Mouse (Mus musculus) midbrain, embryonic 15.5 days (tissue): Measurements from ENCODE around the gene Fgfr3. TPM values are rescaled to one million over a fixed set of nuclear protein-coding genes. Genes with fewer than 3 reads are reported as not detected.
A peak's percentile ranks its signal among the peaks of the same experiment; 100 is the strongest.

ENCODE experiments used
- ATAC-seq: fragments of 200-750 bp; cut with Nextera tagmentation; replicated peaks from 2 replicates; pipeline ENCODE4 v1.8.0; 2017; ENCODE audit warnings: moderate TSS enrichment
- H3K27ac ChIP-seq: fragments of 300-500 bp; sonication (generic); 2 replicates; pipeline ENCODE4 v1.5.1; 2015; ENCODE audit warnings: mild to moderate bottlenecking, inconsistent platforms
- H3K27me3 ChIP-seq: fragments of 300-500 bp; sonication (generic); replicated peaks from 2 replicates; pipeline ENCODE4 v1.6.1; 2015; ENCODE audit warnings: inconsistent platforms
- H3K36me3 ChIP-seq: fragments of 300-500 bp; sonication (generic); replicated peaks from 2 replicates; pipeline ENCODE4 v1.6.1; 2015; ENCODE audit warnings: inconsistent platforms
- H3K4me1 ChIP-seq: fragments of 300-500 bp; sonication (generic); 2 replicates; pipeline ENCODE4 v1.6.1; 2015; ENCODE audit warnings: inconsistent platforms
- H3K4me2 ChIP-seq: fragments of 300-500 bp; sonication (generic); 2 replicates; pipeline ENCODE4 v1.6.1; 2015; ENCODE audit warnings: inconsistent platforms, mild to moderate bottlenecking, moderate library complexity
- H3K4me3 ChIP-seq: fragments of 300-500 bp; sonication (generic); 2 replicates; pipeline ENCODE4 v1.5.1; 2015; ENCODE audit warnings: mild to moderate bottlenecking, inconsistent platforms
- H3K9ac ChIP-seq: fragments of 300-500 bp; sonication (generic); 2 replicates; pipeline ENCODE4 v1.6.1; 2015; ENCODE audit warnings: mild to moderate bottlenecking, inconsistent platforms
- H3K9me3 ChIP-seq: fragments of 300-500 bp; sonication (generic); 2 replicates; pipeline ENCODE4 v1.6.1; 2016; ENCODE audit warnings: inconsistent platforms
- WGBS: fragments of 180-500 bp; shearing (Covaris S2); methylation state at CpG from one replicate; pipeline ENCODE4 v1.1.7; 2015; ENCODE audit warnings: mixed read lengths; 5-methylcytosine and 5-hydroxymethylcytosine counted together
- polyA plus RNA-seq: library from polyadenylated mRNA; unstranded; fragments of >200 nt; fragmentation: Nextera tagmentation; extraction: Ambion mirVana; gene quantifications from 2 replicates; pipeline ENCODE4 v1.2.1, GENCODE M21; 2015

Fgfr3 gene
- polyA plus RNA-seq, 1 experiment from 2014 or later = 21.4 TPM

DNA sequence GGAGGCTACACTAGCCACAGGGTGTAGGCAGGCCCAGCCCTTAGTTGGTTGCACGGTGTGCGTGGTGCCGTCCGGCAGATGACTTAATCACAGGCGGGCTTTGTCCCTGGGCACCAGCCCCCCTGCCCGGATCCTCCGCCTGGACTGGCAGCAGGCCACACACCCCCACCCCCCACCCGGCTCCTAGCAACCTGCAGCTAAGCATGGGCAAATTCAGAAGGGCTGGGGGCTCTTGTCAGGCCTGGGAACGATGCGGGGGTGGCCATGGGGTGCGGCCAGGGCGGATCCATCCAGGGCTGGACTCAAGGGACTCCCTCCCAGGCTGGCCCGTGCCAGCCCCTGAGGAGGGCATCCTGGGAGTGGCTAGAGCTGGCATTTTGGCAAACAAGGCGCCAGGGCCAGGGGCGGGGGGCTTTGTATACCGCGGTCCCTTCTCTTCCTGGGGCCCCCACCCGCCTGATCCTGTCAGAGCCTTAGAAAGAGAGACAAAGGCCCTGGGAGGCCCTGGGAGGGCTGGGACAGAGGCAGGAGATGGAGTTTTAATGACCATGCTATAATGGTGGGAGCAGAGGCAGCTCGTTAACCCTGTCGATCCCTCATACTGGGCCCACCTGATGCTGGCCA, 32.1 kb upstream of the Fgfr3 start:
- no peaks in the 10 kb centered on the region for H3K9me3 ChIP-seq
- peak; percentile 85 for ATAC-seq
- 5% methylated on average over 20 of the region's 20 CpGs for WGBS
- H3K4me2 ChIP-seq = peak overlapping the region; percentile 23; the same call in 1 of the 2 replicates
- H3K27ac ChIP-seq = peak overlapping the region; percentile 40
- H3K27me3 ChIP-seq = peaks cover 31% of the 10 kb centered on the region
- no peak overlapping the region for H3K9ac ChIP-seq
- no peaks in the 10 kb centered on the region for H3K36me3 ChIP-seq
- H3K4me3 ChIP-seq = no peak overlapping the region
- peaks cover 26% of the 10 kb centered on the region for H3K4me1 ChIP-seq

DNA sequence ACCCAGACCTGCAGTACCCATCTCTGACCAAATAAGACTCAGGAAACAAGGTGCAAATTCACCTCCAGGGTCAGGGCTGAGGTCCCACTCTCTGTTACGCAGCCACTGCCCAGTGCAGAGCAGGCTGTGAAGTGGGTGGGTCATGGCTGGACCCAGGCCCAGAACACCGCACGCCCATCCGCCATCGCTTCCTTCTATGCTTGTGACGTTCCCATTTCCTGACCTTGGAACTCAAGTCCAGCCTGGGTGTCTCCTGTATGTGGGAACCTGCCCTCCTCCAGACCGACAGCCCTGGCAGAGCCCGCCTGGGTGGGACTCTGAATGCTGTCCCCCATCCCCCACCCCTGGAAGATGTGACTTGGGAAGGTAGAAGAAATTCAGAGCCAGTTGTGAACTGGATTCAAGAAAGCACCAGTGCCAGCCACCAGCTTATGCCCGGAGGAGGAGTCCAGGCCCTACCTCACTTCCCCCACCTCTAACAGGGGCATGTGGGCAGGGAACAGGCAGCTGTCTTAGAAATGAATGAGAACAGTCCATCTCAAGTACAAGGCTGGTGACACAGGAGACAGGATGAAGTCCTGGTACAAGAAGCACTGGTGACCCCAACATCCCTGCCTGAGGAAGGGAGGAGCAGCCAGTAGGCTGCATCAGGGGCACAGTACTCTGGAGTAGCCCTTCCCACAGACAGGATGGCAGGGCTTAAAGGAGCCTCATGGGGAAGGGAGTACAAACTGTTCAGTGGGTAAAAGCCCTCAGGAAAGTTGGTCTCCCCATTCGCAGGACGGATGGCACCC, 31.4 kb upstream of the Fgfr3 start:
- H3K36me3 ChIP-seq = no peaks in the 10 kb centered on the region
- H3K4me1 ChIP-seq = peaks cover 30% of the 10 kb centered on the region
- peak overlapping the region; percentile 40 for H3K27ac ChIP-seq
- H3K4me2 ChIP-seq = peak overlapping the region; percentile 23; the same call in 1 of the 2 replicates
- 70% methylated on average over 11 of the region's 11 CpGs for WGBS
- H3K27me3 ChIP-seq = peaks cover 35% of the 10 kb centered on the region
- no peak overlapping the region for H3K9ac ChIP-seq
- no peaks in the 10 kb centered on the region for H3K9me3 ChIP-seq
- ATAC-seq = no peak; the same call in 1 of the 2 replicates
- no peak overlapping the region for H3K4me3 ChIP-seq

DNA sequence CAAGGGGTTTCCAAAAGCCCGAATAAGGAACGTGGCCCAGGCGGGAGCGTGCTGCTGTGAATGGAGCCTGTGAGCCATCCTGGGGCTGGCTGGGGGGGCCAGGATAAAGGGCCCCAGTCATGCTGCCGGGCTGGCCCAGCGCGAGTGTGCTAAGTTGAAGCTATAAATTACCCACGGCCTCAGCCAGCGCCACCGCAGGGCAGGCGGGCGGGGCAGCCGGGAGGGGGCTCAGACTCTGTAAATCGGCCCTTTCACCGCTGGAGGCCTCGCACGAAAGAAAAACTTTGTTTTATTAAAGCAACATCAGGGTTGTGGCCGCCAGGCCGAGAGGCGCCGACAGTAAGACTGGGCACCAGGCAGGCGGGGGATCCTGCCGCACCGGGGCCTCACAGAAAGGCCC, 29.1 kb upstream of the Fgfr3 start:
- Histone ChIP-seq H3K9me3 (no peaks in the 10 kb centered on the region), H3K36me3 (no peaks in the 10 kb centered on the region), H3K9ac (no peak overlapping the region), H3K27ac (no peak overlapping the region), H3K4me1 (peaks cover 44% of the 10 kb centered on the region), H3K27me3 (peaks cover 36% of the 10 kb centered on the region), H3K4me3 (no peak overlapping the region), H3K4me2 (peak overlapping the region; percentile 4; the same call in 1 of the 2 replicates)
- WGBS = 3% methylated on average over 24 of the region's 24 CpGs
- ATAC-seq = no peak

DNA sequence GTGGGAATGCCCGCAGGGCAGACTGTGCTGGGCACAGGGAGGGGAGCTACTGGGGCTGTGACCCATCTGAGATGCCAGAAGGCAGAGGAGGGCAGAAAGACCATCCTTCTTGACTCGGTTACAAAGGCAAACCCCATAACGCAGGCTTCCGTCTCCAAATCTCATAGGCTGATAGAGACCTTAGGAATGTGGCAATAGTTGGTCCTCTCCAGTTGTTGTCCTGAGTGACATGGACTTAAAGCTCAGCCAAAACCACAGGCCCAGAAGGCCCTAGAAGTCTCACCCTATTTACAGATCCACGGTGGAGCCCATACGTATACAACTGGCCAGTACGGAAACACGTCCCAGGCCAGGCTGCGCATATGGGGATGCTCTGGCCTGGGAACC, 27.0 kb upstream of the Fgfr3 start:
- Histone ChIP-seq H3K4me2 (0 out of 2 replicates have a peak overlapping the region, but pooled peaks have one; percentile 81), H3K27me3 (peaks cover 36% of the 10 kb centered on the region), H3K4me1 (peaks cover 43% of the 10 kb centered on the region), H3K9ac (no peak overlapping the region), H3K36me3 (no peaks in the 10 kb centered on the region), H3K27ac (no peak overlapping the region), H3K4me3 (no peak overlapping the region), H3K9me3 (no peaks in the 10 kb centered on the region)
- no peak for ATAC-seq
- WGBS = 28% methylated on average over 9 of the region's 9 CpGs

DNA sequence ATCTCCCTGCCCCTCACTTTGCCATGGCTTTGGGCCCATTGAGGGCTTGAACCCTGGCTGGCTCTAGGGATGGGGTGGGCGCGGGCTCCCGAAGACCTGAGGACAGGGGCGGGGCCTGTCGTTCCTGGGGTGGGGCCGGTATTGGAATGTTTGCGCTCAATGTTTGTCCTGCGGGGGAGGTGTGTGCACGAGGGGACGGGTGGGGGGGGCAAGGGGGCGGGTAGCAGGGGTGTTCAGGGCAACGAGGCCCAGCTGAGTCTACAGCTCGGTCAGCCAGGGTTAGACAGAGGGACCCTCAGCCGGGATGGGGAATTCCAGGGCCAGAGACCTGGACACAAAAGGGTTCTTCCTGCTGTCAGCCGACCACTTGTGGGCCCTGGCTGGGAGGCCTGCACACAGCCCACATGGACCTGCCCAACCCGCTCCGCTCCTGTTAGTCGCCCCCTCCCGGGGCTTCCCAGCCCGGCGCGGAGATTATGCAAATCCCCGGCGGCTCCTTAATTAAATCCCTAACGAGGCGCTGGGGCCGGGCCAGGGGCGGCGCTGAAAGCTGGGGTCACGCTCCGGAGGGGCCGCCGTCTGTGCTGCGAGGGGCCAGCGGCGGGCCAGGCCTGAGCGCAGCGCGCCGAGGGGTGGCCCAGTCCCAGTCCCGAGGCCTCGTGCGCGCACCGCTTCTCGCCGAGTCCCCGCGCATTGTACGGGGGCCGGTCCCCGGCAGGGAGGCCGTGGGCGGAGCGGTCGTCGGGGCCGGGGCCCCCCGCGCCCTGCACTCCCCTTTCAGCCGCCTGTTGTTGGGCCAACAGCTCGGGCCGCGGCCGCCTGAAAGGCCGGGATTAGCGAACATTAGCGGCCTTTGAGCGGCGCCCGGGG, 26.4 kb upstream of the Fgfr3 start:
- no peaks in the 10 kb centered on the region for H3K9me3 ChIP-seq
- H3K27me3 ChIP-seq = peaks cover 36% of the 10 kb centered on the region
- no peaks in the 10 kb centered on the region for H3K36me3 ChIP-seq
- H3K4me2 ChIP-seq = peak overlapping the region; percentile 81
- ATAC-seq = peak; percentile 70
- H3K27ac ChIP-seq = peak overlapping the region; percentile 61
- H3K4me1 ChIP-seq = peaks cover 40% of the 10 kb centered on the region
- under 1% methylated on average over 71 of the region's 71 CpGs for WGBS
- peak overlapping the region; percentile 43 for H3K4me3 ChIP-seq
- H3K9ac ChIP-seq = peak overlapping the region; percentile 48

DNA sequence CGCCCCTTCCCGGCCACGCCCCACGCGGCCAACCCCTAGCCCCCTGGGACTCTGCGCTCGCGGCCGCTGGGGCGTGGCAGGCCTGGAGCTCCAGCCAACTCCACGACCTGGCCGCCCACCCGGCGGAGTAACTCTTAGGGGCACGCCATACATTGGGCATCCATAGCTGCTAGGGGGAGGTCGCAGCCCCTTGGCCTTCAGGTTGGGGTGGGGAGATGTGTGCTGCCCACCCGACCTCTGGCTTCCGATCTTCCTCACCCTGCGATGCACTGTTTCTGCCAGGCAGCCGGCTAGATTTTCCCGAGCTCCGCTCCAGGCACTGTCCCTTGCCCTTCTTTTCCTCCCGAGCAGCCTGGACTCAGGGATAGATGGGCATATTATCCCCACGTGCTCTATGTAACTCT, 25.8 kb upstream of the Fgfr3 start:
- peak overlapping the region; percentile 43 for H3K4me3 ChIP-seq
- peak overlapping the region; percentile 81 for H3K4me2 ChIP-seq
- H3K4me1 ChIP-seq = peaks cover 43% of the 10 kb centered on the region
- no peaks in the 10 kb centered on the region for H3K9me3 ChIP-seq
- H3K27me3 ChIP-seq = peaks cover 31% of the 10 kb centered on the region
- ATAC-seq = peak; percentile 3; the same call in 1 of the 2 replicates
- H3K36me3 ChIP-seq = no peaks in the 10 kb centered on the region
- H3K9ac ChIP-seq = peak overlapping the region; percentile 48
- 2% methylated on average over 24 of the region's 24 CpGs for WGBS
- peak overlapping the region; percentile 61 for H3K27ac ChIP-seq

DNA sequence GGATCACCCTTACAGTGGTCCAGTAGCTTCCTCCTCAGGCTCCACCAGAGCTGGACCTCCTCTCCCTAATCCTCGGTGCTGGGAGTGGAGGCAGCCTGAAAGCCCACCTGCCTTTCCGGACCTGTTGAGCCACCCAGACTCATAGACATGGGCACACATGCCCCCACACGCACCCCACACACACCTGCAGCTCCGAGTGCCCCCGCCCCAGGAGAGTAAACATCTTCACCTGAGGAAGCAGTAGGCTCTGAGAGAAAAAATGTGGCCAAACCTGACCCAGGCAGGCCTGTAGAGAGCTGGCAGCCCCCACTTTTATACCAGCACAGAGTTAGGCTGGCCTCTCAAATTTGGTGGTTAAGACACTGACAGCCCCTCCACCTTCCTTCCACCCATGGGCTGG, 25.0 kb upstream of the Fgfr3 start:
- WGBS = 50% methylated on average over 5 of the region's 5 CpGs
- Histone ChIP-seq H3K4me2 (no peak overlapping the region), H3K36me3 (no peaks in the 10 kb centered on the region), H3K4me3 (no peak overlapping the region), H3K9me3 (no peaks in the 10 kb centered on the region), H3K4me1 (peaks cover 43% of the 10 kb centered on the region), H3K27me3 (peaks cover 31% of the 10 kb centered on the region), H3K27ac (no peak overlapping the region), H3K9ac (no peak overlapping the region)
- ATAC-seq = no peak

DNA sequence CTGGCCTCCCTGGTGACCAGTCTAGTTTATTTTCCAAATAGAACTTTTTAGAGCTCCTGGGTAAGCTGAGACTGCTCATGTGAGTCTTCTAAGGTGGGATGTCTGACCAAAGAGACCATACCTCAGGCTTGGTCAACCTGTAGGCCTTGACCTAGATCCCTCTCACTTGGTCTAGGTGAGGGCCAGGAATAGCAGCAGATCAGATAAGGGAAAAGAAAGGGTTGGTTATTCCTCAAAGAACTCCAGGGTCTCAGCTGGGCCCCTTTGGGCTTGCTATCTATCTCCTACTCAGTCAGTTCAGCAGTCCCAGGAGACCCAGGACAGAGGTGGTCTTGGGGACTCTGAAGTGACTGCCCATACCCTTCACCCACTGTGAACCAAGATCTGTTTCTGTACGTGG, 23.9 kb upstream of the Fgfr3 start:
- H3K4me3 ChIP-seq = no peak overlapping the region
- H3K27me3 ChIP-seq = peaks cover 24% of the 10 kb centered on the region
- WGBS = 11% methylated on average over 1 of the region's 1 CpGs
- no peaks in the 10 kb centered on the region for H3K36me3 ChIP-seq
- peaks cover 38% of the 10 kb centered on the region for H3K4me1 ChIP-seq
- peak overlapping the region; percentile 19; the same call in 1 of the 2 replicates for H3K27ac ChIP-seq
- H3K9me3 ChIP-seq = no peaks in the 10 kb centered on the region
- H3K9ac ChIP-seq = no peak overlapping the region
- no peak for ATAC-seq
- H3K4me2 ChIP-seq = no peak overlapping the region

DNA sequence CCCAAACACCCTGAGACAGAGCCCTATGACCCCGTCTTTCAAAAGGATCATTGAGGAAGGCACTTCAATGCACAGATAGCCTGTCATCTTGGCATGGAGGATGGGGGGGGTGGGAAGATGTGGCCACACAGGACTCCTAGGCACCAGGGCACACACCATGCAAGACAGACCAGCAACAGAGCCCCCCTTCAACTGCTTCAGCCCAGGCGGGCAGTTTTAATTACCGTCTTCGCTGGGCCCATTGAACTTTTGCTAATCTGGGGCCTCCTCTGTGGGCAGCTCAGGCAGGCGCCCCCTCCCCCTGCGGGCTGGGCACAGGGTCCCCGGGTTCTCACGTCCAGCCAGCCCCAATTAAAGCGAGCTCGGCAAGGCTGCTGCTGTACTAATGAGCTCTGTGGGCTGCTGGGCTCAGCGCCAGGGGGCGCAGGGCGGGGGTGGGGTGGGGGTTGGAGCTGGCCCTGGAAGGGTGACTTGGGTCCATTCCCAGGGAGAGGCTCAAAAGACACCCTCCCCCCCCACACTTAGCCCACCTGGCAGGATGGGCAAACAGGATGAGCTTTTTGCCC, 23.4 kb upstream of the Fgfr3 start:
- Histone ChIP-seq H3K36me3 (no peaks in the 10 kb centered on the region), H3K4me1 (peaks cover 33% of the 10 kb centered on the region), H3K4me2 (no peak overlapping the region), H3K4me3 (no peak overlapping the region), H3K9me3 (no peaks in the 10 kb centered on the region), H3K9ac (no peak overlapping the region), H3K27me3 (peaks cover 20% of the 10 kb centered on the region), H3K27ac (peak overlapping the region; percentile 19; the same call in 1 of the 2 replicates)
- ATAC-seq = peak; percentile 44; the same call in 1 of the 2 replicates
- WGBS = 6% methylated on average over 13 of the region's 13 CpGs

DNA sequence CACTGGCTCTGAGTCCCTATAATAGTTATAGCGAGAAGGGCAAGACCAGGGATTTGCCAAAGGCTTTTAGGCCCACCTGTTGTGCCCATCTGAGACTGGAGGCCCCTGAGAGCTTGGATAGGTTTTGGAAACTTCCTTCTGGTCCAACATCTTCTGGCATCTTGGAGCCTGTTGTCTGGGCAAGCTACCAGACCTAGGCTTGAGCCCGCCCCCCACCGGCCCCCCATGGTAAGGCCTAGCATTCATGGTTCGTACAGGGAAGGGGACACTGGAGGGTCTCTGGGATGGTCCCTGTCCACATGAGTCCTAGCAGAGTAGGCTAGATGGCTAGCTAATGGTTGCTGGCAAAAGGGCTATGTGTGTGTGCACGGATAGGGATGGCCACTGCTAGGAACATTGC, 22.8 kb upstream of the Fgfr3 start:
- Histone ChIP-seq H3K27ac (no peak overlapping the region), H3K4me1 (peaks cover 33% of the 10 kb centered on the region), H3K9ac (no peak overlapping the region), H3K9me3 (no peaks in the 10 kb centered on the region), H3K27me3 (peaks cover 16% of the 10 kb centered on the region), H3K4me3 (no peak overlapping the region), H3K4me2 (no peak overlapping the region), H3K36me3 (no peaks in the 10 kb centered on the region)
- 74% methylated on average over 5 of the region's 5 CpGs for WGBS
- no peak for ATAC-seq

DNA sequence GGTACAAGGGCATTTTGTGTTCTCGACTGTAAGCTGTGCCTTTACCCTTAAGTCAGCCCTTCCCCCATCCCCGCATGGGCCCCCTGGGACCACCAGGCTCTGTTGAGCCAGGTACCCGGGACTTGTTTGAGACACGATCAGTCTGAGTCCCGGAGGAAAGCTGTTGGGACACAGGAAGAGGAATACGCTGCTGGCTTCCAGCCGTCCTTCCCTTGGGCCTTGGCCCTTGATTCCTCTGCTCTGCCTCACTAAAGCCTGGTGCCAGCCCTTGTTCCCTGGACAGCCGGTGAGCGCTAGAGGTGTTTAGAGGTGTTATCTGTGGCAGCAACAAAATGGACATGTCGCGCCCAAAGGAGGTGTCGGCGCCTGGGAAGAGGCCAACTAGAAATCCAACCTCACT, 21.5 kb upstream of the Fgfr3 start:
- Histone ChIP-seq H3K9me3 (no peaks in the 10 kb centered on the region), H3K4me1 (peaks cover 29% of the 10 kb centered on the region), H3K27ac (no peak overlapping the region), H3K9ac (no peak overlapping the region), H3K36me3 (no peaks in the 10 kb centered on the region), H3K4me2 (no peak overlapping the region), H3K4me3 (no peak overlapping the region), H3K27me3 (0 out of 2 replicates have a peak, but pooled peaks cover 6% of the 10 kb centered on the region)
- 53% methylated on average over 13 of the region's 13 CpGs for WGBS
- ATAC-seq = no peak

DNA sequence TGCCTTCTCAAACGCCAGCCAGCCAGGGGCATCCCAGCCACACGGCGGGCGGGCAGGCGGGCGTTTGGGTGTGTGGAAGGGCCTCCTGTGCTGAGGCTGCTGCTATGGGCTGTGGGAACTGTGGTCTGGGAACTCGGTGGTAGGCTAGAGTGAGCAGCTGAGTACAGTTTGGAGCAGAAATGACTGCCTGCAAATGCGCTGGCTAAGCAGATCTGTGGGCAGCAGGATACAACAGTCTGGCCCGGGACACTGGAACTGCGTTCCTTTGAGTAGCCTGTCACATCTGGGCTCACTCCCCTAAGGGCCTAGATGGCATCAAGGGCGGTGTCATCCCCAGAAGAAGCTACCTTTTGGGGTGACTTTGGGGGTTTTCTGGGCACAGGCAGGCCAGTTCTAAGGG, 19.6 kb upstream of the Fgfr3 start:
- no peaks in the 10 kb centered on the region for H3K27me3 ChIP-seq
- H3K27ac ChIP-seq = no peak overlapping the region
- H3K9me3 ChIP-seq = no peaks in the 10 kb centered on the region
- peaks cover 25% of the 10 kb centered on the region for H3K4me1 ChIP-seq
- H3K4me3 ChIP-seq = no peak overlapping the region
- 82% methylated on average over 11 of the region's 11 CpGs for WGBS
- no peak overlapping the region for H3K9ac ChIP-seq
- no peaks in the 10 kb centered on the region for H3K36me3 ChIP-seq
- no peak overlapping the region for H3K4me2 ChIP-seq
- no peak for ATAC-seq
